Mouse (Mus musculus) CD4-positive, CD25-positive, alpha-beta regulatory T cell, adult 2 months (primary cell): ENCODE measurements at regions not wholly inside any gene's neighbourhood (a gene's known extent, or its start where the extent isn't known, plus 50 kb on each side); places are given as distances from the start of the nearest gene placed in this dataset.

Source experiments
- DNase-seq: peaks from one replicate; pipeline ENCODE4 v3.0.0-alpha.2; 2012; ENCODE audit warnings: low read depth, low spot score

DNA sequence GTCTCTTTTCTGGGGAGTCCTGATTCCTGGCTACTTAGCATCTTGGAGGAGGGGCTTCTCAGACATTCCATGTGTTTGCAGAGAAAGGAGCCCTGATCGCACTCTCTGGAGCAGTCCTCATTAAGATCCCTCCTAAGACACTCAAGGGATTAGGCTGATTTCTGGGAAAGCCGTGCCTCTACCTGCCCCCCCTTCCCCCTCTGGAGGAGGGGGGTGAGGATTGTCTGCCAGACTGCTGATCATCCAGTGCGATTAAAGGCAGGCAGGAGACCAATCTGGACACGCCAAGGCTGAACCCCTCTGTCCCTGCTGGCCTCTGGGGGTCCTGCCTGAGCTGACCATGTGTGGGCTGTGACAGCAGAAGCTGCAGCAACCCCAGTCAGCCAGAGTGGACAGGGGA, 65.4 kb downstream of the Vegfa start:
- no peak for DNase-seq

- DNase-seq = no peak
Observed at GRCm38 (mm10) chr17:45964031-45964430, 68.1 kb downstream of the Vegfa start.

- DNase-seq = no peak
Observed at GRCm38 (mm10) chr17:45963332-45963731, 68.8 kb downstream of the Vegfa start.

DNA sequence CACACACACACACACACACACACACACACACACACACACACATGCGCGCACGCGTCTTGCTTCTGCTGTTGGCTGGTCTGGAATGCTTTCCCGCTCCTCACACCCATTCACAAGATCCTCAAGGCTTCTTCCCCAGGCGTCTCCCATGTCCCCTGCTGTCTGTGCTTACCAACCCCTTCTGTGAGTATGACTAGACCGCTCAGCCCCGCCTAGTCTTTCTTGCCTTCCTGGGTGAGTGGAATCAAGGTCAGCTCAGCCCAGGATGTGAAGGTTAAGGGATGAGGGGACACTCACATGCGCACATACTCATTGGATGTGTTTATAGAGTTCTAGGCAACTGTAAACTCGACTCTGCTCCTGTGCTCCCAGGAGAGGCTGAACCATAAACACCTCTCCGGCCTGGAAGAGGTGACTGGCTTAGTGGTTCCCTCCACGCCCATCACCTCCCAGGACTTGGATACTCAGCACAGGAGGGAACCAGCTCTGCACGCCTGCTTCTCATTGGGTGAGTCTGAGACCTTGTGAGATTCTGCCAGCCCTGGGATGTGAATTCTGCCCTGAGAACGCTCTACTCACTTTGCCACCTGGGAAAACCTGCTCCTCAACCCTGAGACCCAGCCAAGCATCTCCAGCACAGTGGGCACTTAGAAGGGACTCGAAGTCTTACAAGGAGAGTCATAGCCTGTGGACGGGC, 70.4 kb downstream of the Vegfa start:
- no peak for DNase-seq

GRCm38 (mm10) chr17:45958094-45958881, 73.9 kb downstream of the Vegfa start:
- DNase-seq = peak; percentile 3

DNA sequence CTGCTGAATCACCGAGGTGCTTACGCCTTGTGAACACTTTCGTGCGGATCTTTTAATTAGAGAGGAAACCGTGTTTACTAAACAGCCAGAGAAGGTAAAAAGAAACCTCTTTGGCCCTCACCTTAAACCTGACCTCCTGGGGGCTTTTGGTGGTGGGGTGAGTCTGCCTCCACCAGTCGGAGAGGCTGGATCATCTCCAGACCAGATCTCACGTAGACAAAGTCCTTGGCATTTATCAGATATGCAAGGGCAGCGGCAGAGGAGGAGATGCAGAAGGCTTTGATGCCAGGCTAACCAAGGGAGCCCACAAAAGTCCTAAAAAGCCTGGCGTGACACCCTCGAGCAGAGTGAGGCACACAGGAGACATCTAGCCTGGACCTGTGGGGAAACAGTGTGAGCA, 76.7 kb downstream of the Vegfa start:
- no peak for DNase-seq

GRCm38 (mm10) chr17:45954824-45955223, 77.3 kb downstream of the Vegfa start:
- no peak for DNase-seq

- no peak for DNase-seq
Observed at GRCm38 (mm10) chr17:45953523-45953922, 78.6 kb downstream of the Vegfa start.

- no peak for DNase-seq
Observed at GRCm38 (mm10) chr17:45950533-45951164, 81.5 kb downstream of the Vegfa start.

DNA sequence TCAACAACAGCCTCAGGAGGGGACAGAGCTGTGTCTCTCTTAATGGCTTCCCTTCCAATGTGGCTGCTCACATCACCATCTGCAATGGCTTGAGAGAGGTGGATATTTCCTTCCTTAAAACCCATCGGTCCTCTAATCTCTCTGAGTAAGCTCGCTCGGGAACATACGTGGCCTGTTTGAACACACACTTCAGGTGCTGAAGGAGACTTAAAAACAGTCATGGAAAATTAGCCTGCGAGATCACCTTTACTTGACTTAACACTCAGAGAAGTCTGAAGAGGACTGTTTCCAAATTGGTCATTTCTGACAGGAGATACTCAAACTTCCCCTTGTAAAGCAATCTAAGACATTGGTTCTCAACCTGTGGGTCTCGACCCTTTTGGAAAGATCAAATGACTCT, 83.0 kb downstream of the Vegfa start:
- no peak for DNase-seq

GRCm38 (mm10) chr17:45948314-45948935, 83.7 kb downstream of the Vegfa start:
- no peak for DNase-seq

- DNase-seq = no peak
Observed at GRCm38 (mm10) chr17:45945005-45945404, 87.2 kb downstream of the Vegfa start.

DNA sequence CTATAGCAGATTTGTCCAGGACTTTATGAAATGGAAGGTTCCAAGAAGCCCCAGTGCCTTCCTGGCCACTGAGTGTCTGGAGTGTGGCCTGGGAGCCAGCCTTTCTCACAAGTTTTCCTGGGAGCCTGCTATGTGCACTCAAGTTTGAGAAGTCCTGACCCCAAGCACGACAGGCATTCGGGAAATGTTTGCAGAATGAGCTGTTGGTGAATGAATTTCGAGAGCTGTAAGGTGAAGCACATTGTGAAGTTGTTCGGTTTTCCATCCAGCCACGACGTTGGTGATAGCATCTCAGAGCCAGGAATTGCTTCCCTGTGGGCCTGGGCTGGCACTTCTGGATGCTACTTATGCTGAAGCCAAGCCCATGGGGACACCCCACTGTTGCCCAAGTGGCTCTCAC, 88.9 kb downstream of the Vegfa start:
- DNase-seq = no peak

DNA sequence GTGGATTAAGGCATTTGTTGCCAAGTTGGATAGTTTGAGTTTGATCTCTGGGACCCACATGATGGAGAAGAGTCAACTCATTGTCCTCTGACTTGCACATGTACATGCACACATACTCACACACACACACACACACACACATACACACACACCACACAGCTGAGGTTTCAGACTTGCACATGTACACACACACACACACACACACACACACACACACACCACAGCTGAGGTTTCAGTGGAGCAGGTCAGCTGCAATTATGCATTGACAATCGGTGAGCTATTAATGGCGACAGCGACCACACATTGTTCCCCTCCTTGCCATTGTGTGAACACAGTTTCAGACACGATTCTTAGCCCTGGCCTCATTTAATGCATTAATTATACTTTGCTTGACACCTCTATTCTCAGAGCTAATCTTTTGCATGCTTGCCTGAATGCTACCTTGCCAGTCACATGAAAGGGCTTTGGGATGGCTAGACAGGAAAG, 90.2 kb downstream of the Vegfa start:
- no peak for DNase-seq

DNA sequence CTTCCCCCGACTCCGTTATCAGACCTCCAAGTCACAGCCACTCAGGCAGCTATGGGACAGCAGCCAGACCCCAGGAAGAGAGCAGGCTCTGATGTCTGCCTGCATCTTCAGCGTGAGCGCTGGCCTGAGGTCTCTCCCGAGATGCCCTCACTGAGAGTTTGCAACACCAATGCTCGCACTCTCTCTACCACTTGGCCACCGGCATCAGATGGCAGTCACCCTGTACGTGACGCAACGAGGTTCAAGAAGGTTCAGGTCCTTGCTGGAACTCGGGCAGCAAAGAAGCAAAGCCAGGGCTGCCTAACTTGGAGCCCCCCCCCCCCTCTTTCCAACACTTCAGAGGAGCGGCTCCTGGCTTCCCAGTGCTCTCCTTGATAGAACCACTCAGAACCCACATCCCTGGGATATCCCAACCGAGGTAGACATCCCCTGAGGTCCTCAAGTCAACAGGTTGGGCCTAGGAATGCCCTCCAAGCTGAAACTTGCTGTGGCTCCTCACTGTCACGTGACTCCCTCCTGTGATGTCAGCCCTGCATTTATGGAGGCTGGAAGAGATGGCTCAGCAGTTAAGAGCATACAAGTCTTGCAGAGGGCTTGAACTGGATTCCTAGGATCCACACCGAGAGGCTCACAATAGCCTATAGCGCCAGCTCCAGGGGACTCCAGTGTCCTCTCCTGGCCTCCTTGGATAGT, 91.9 kb downstream of the Vegfa start:
- DNase-seq = no peak

DNA sequence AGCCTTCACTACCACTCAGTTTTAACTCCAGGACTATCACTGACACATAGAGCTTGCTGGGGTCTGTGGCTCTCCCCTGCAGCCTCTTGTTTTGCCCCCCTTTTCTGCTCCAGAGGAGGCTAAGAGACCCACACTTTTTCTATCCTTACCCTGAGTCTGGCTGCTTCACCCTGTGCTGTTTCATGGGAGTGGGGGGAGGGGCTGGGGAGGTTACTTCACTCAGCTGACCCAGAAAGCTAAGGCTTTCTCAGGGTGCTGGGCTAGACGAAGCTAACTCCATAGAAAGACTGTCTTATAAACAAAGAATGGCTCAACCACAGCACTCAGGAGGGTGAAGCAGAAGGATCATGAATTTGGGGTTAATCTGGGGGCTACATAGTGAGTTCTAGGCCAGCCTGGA, 93.9 kb downstream of the Vegfa start:
- DNase-seq = no peak

GRCm38 (mm10) chr17:45936577-45936976, 95.6 kb downstream of the Vegfa start:
- DNase-seq = no peak

GRCm38 (mm10) chr17:45935291-45935690, 96.9 kb downstream of the Vegfa start:
- no peak for DNase-seq

GRCm38 (mm10) chr17:45934002-45934401, 98.2 kb downstream of the Vegfa start:
- DNase-seq = no peak

DNA sequence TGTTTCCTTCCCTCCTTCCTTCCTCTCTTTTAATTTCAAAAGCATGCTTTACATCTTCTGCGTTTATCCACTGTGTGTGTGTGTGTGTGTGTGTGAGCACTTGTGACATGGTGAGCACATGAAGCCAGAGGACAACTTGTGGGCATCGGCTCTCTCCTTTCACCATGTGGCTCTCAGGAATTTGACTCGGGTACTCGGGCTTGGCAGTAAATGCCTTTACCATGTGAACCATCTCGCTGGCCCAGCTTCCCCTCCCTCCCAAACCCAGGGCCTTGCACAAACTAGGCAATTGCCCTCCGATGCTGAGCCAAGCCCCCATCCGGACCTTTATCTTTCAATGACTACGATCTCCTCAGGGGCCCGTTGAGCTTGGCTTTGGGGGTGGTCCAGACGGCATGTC, 99.1 kb downstream of the Vegfa start:
- DNase-seq = no peak

DNA sequence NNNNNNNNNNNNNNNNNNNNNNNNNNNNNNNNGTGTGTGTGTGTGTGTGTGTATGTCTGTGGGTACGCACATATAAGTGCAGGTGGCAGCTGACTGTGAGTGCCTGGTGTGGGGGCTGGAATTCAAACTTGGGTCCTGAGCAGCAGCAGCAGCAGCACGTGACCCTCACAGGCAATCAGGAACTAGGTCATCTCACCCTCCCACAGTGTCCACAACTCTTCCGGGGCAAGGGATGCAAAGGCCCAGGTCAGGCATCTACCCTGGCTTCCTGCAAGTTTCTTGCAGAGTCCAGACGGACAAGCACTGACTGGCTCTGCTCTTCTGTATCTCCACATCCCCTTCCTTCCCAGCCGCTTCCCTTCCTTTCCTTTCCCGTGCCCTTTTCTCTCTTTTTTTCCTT, 99.6 kb downstream of the Vegfa start:
- no peak for DNase-seq

DNA sequence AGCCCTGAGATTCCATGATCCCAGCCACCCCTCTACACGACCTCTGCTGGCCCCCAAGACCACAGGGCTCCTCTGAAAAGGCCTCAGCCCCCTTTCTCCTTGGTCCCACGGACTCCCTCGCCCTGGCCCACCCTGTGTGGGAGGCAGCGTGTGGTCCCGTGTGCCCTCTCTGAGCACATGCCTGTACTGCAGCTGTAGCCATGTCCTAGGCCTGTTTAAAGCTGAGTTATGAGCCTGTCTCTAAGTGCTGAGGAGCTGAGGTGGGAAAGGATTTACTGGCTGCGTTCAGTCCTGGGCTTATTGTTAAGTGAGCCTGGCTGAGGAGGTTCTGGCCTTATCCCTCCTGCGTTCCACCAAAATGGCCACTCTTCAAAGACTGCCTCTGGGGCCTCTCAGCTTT, 102.6 kb downstream of the Vegfa start:
- DNase-seq = no peak
